Mouse (Mus musculus) midbrain, embryonic 14.5 days (tissue): ENCODE data around the gene Trim37. TPM values are rescaled to one million over a fixed set of nuclear protein-coding genes. Genes with fewer than 3 reads are reported as not detected.
A peak's percentile ranks its signal among the peaks of the same experiment; 100 is the strongest.

Experiments
- ATAC-seq: fragments of 200-750 bp; cut with Nextera tagmentation; 2 replicates; pipeline ENCODE4 v1.8.0; 2017; ENCODE audit warnings: moderate number of reproducible peaks, moderate library complexity; ENCODE audit not compliant: low FRiP score, low TSS enrichment
- DNase-seq: peaks from one replicate; pipeline ENCODE4 v3.0.0-alpha.2; 2015
- H3K27ac ChIP-seq: fragments of 300-500 bp; sonication (generic); replicated peaks from 2 replicates; pipeline ENCODE4 v1.5.1; 2014; ENCODE audit warnings: mild to moderate bottlenecking, low read depth, low read length, moderate library complexity
- H3K27me3 ChIP-seq: fragments of 300-500 bp; sonication (generic); 2 replicates; pipeline ENCODE4 v1.6.1; 2014; ENCODE audit warnings: low read length, control low read depth, mixed read lengths; ENCODE audit not compliant: control insufficient read depth, insufficient read depth
- H3K36me3 ChIP-seq: fragments of 300-500 bp; sonication (generic); 2 replicates; pipeline ENCODE4 v1.6.1; 2014; ENCODE audit warnings: low read length, control low read depth; ENCODE audit not compliant: control insufficient read depth, insufficient read depth
- H3K4me1 ChIP-seq: fragments of 300-500 bp; sonication (generic); 2 replicates; pipeline ENCODE4 v1.6.1; 2014; ENCODE audit warnings: mild to moderate bottlenecking, antibody characterized with exemption, low read length, control low read depth; ENCODE audit not compliant: control insufficient read depth, insufficient read depth
- H3K4me2 ChIP-seq: fragments of 300-500 bp; sonication (generic); 2 replicates; pipeline ENCODE4 v1.6.1; 2014; ENCODE audit warnings: mild to moderate bottlenecking, low read length, moderate library complexity
- H3K4me3 ChIP-seq: fragments of 300-500 bp; sonication (generic); replicated peaks from 2 replicates; pipeline ENCODE4 v1.5.1; 2014; ENCODE audit warnings: low read depth, low read length
- H3K9ac ChIP-seq: fragments of 300-500 bp; sonication (generic); replicated peaks from 2 replicates; pipeline ENCODE4 v1.6.1; 2014; ENCODE audit warnings: mild to moderate bottlenecking, low read length, moderate library complexity
- H3K9me3 ChIP-seq: fragments of 300-500 bp; sonication (generic); 2 replicates; pipeline ENCODE4 v1.6.1; 2016; ENCODE audit warnings: low read length, control low read depth, mixed read lengths; ENCODE audit not compliant: control insufficient read depth
- WGBS: fragments of 180-500 bp; shearing (Covaris S2); extraction: QIAGEN DNeasy Blood & Tissue Kit; methylation state at CpG from one replicate; pipeline ENCODE4 v1.1.7; 2014; 5-methylcytosine and 5-hydroxymethylcytosine counted together
- polyA plus RNA-seq: library from polyadenylated mRNA; unstranded; fragments of >200 nt; fragmentation: Nextera tagmentation; extraction: Ambion mirVana; gene quantifications from 2 replicates; pipeline ENCODE4 v1.2.1, GENCODE M21; 2014

Gene Trim37
- 85.0 and 108 TPM in 2 replicates for polyA plus RNA-seq

GRCm38 (mm10) chr11:87126824-87127816 is at the start of gene Trim37:
Gene Trim37, plus strand, starts transcription at chr11:87127077.
- peak; percentile 94 for ATAC-seq
- Histone ChIP-seq H3K4me3 (peak within 1 kb of the TSS; percentile 95), H3K27ac (peak within 1 kb of the TSS; percentile 93), H3K4me2 (peak within 1 kb of the TSS; percentile 66), H3K9me3 (no peaks in the 10 kb centered on the region), H3K4me1 (peaks cover 22% of the 10 kb centered on the region), H3K36me3 (peaks cover 34% of the 10 kb centered on the region), H3K27me3 (no peaks in the 10 kb centered on the region), H3K9ac (peak within 1 kb of the TSS; percentile 87)
- under 1% methylated on average over 101 of the region's 105 CpGs for WGBS
- peak; percentile 97 for DNase-seq

GRCm38 (mm10) chr11:87083712-87084111 is 43.2 kb upstream of the Trim37 start:
- H3K4me3 ChIP-seq: no peak overlapping the region
- peaks cover 51% of the 10 kb centered on the region for H3K36me3 ChIP-seq
- H3K9me3 ChIP-seq: no peaks in the 10 kb centered on the region
- WGBS: 93% methylated on average over 1 of the region's 1 CpGs
- peaks cover 24% of the 10 kb centered on the region for H3K4me1 ChIP-seq
- H3K27ac ChIP-seq: no peak overlapping the region
- no peak for DNase-seq
- no peaks in the 10 kb centered on the region for H3K27me3 ChIP-seq
- ATAC-seq: no peak
- peak overlapping the region; percentile 93; the same call in 1 of the 2 replicates for H3K4me2 ChIP-seq
- no peak overlapping the region for H3K9ac ChIP-seq

- 92% methylated on average over 13 of the region's 13 CpGs for WGBS
- Histone ChIP-seq H3K4me2 (peak overlapping the region; percentile 93), H3K9ac (no peak overlapping the region), H3K27ac (no peak overlapping the region), H3K4me1 (peaks cover 24% of the 10 kb centered on the region), H3K9me3 (no peaks in the 10 kb centered on the region), H3K27me3 (no peaks in the 10 kb centered on the region), H3K36me3 (peaks cover 38% of the 10 kb centered on the region), H3K4me3 (peak overlapping the region; percentile 79)
- DNase-seq (no peak), ATAC-seq (no peak)
These were observed 41.4 kb upstream of the Trim37 start for GRCm38 (mm10) chr11:87085461-87085860.

GRCm38 (mm10) chr11:87086290-87086984 is 40.4 kb upstream of the Trim37 start, which contains the start of gene Smg8:
Gene Smg8, minus strand, starts transcription at chr11:87086774.
- H3K4me1 ChIP-seq: peaks cover 24% of the 10 kb centered on the region
- peaks cover 38% of the 10 kb centered on the region for H3K36me3 ChIP-seq
- ATAC-seq (peak; percentile 63; the same call in 1 of the 2 replicates), DNase-seq (peak; percentile 91)
- under 1% methylated on average over 43 of the region's 43 CpGs for WGBS
- no peaks in the 10 kb centered on the region for H3K9me3 ChIP-seq
- peak within 1 kb of the TSS; percentile 79 for H3K4me3 ChIP-seq
- peak within 1 kb of the TSS; percentile 93 for H3K4me2 ChIP-seq
- H3K27me3 ChIP-seq: no peaks in the 10 kb centered on the region
- H3K9ac ChIP-seq: peak within 1 kb of the TSS; percentile 89
- H3K27ac ChIP-seq: peak within 1 kb of the TSS; percentile 67; the same call in 1 of the 2 replicates

- WGBS: 58% methylated on average over 2 of the region's 2 CpGs
- no peak overlapping the region for H3K27ac ChIP-seq
- peak overlapping the region; percentile 93 for H3K4me2 ChIP-seq
These were observed 39.7 kb upstream of the Trim37 start for GRCm38 (mm10) chr11:87087142-87087541.

GRCm38 (mm10) chr11:87108409-87108754 is 18.5 kb upstream of the Trim37 start, which contains the start of gene Prr11:
Gene Prr11, minus strand, starts transcription at chr11:87108708.
- peak within 1 kb of the TSS; percentile 91 for H3K9ac ChIP-seq
- peaks cover 14% of the 10 kb centered on the region for H3K4me1 ChIP-seq
- H3K9me3 ChIP-seq: no peaks in the 10 kb centered on the region
- H3K27me3 ChIP-seq: no peaks in the 10 kb centered on the region
- peaks cover 20% of the 10 kb centered on the region for H3K36me3 ChIP-seq
- peak within 1 kb of the TSS; percentile 72 for H3K4me2 ChIP-seq
- 0% methylated on average over 14 of the region's 14 CpGs for WGBS
- DNase-seq (no peak), ATAC-seq (no peak)
- H3K27ac ChIP-seq: peak within 1 kb of the TSS; percentile 86
- H3K4me3 ChIP-seq: peak within 1 kb of the TSS; percentile 92

More at GRCm38 (mm10) chr11:87087142-87087541, 39.7 kb upstream of the Trim37 start:
- Histone ChIP-seq H3K36me3 (peaks cover 39% of the 10 kb centered on the region), H3K27me3 (no peaks in the 10 kb centered on the region), H3K9ac (peak overlapping the region; percentile 89; the same call in 1 of the 2 replicates), H3K4me3 (peak overlapping the region; percentile 79), H3K4me1 (peaks cover 24% of the 10 kb centered on the region), H3K9me3 (no peaks in the 10 kb centered on the region)
- ATAC-seq: no peak
- DNase-seq: no peak

GRCm38 (mm10) chr11:87108755-87109518 is 17.9 kb upstream of the Trim37 start, which contains the start of gene Ska2:
Gene Ska2, plus strand, starts transcription at chr11:87109234.
- under 1% methylated on average over 40 of the region's 40 CpGs for whole genome bisulfite sequencing
- no peaks in the 10 kb centered on the region for H3K27me3 ChIP-seq
- ATAC-seq (peak; percentile 99), DNase-seq (peak; percentile 100)
- peaks cover 26% of the 10 kb centered on the region for H3K36me3 ChIP-seq
- peak within 1 kb of the TSS; percentile 91 for H3K9ac ChIP-seq
- peaks cover 14% of the 10 kb centered on the region for H3K4me1 ChIP-seq
- peak within 1 kb of the TSS; percentile 86 for H3K27ac ChIP-seq
- H3K9me3 ChIP-seq: no peaks in the 10 kb centered on the region
- H3K4me2 ChIP-seq: peak within 1 kb of the TSS; percentile 72
- peak within 1 kb of the TSS; percentile 92 for H3K4me3 ChIP-seq
